Mouse (Mus musculus) mature B cell (primary cell): ENCODE results near the gene Cdh5.

ENCODE experiments used
- in situ Hi-C: fragments of 300-500 bp; cut with MboI; formaldehyde crosslinking; loops from 2 replicates; pipeline ENCODE4 v1.14.3; 2019

Gene Cdh5

GRCm38 (mm10) chr8:104134521-104134920, 33.1 kb downstream of the Cdh5 start:
- in situ Hi-C loops = no loop called here

- in situ Hi-C loops = no loop called here
These were observed 34.9 kb downstream of the Cdh5 start for GRCm38 (mm10) chr8:104136277-104136676.

DNA sequence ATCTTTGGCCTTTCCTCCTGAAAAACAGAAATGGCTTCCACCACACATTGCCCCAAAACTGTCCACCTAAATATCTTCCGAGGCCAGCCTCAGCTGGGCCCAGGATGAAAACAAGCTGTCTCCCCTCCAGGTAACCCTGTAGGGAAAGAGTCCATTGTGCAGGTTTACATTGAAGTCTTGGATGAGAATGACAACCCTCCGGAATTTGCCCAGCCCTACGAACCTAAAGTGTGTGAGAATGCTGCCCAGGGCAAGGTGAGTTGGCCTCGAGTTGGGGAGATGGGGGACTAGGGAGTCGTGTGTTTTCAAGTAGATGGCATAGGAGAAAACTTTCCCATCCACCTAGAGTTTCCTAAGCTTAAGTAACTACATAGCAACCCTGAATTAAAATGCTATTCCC, 36.2 kb downstream of the Cdh5 start:
- in situ Hi-C loops = no loop called here

DNA sequence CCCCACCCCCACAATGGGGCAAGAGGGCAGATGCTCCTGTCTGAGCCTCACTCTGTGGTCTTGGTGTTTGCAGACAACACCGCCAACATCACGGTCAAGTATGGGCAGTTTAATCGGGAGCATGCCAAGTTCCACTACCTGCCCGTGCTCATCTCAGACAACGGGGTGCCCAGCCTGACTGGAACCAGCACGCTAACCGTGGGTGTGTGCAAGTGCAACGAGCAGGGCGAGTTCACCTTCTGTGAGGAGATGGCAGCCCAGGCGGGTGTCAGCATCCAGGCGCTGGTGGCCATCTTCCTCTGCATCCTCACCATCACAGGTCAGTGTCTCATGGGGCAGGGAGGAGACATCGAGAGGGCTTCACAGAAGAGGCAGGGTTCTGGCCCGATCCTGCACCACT, 39.2 kb downstream of the Cdh5 start:
- in situ Hi-C loops = no loop called here

- in situ Hi-C loops = no loop called here
These were observed 41.0 kb downstream of the Cdh5 start for GRCm38 (mm10) chr8:104142415-104142814.

- in situ Hi-C loops = no loop called here
These were observed 42.0 kb downstream of the Cdh5 start for GRCm38 (mm10) chr8:104143379-104143778.

- in situ Hi-C loops = no loop called here
These were observed 43.2 kb downstream of the Cdh5 start for GRCm38 (mm10) chr8:104144434-104145216.

DNA sequence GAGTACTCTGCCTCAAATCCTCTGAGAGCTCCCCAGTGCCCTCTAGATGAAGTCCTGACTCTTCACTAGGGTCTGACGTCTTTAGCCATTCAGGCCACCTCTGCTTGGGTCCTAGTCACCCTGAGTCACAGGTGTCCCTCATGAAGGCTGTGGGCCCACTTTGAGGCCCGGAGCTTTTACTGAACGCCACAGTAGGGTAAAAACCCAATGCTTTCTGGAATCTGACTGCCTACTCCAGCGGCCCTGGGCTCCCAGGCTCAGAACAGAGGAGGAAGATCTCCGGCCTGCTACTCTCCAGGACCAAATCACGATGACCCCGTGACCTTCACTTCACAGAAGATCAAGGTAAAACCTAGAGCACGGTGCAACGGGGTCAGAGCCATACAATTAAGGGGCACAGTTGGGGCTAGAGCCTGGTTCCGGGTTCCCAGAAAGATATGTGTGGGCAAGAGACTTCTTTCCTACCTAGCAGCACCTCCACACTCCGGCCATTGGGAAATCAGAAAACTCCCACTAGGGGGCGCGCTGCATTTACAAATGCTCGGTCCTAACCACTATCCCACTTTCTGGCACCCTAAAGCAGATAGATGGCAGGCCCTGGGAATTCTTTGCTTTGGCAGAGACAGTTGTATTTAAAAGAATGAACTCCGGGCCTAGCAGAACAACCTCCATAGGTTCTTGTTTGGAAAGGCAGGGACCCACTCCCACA, 44.7 kb downstream of the Cdh5 start:
- in situ Hi-C loops = no loop called here

DNA sequence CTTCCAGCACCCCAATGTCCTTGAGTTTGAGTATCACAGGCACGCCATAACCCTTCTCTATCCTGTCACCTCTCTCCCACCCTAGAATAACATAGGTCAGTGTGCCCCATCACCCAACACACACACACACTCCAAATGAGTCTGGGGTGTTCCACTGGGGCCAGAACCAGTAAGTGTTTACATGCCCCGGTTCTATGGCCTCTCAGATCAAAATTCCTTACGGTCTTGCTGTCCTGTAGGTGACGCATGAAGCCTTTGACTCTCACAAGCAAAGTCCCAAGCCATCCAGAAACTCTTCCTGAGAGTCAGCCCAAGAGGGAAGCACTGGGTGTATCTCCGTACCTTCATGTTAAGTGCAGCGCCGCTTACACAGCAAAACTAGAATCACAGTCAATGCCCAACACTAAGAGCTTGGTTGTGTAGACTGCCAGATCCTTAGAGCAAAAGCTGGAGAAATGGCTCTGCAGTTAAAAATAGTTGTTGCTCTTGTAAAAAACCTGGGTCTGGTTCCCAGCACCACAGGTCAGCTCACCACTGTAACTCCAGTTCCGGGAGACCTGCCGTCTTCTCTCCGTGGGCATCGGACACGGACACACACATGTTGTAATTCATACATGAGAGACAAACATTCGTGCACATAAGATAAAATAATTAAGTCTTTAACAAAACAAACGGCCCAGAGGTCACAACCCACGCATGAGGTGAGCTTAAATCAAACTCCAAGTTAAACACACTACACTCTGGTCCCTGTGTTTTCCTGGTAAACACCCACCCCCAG, 45.5 kb downstream of the Cdh5 start:
- in situ Hi-C loops = no loop called here

GRCm38 (mm10) chr8:104147947-104148346, 46.5 kb downstream of the Cdh5 start:
- in situ Hi-C loops = no loop called here

DNA sequence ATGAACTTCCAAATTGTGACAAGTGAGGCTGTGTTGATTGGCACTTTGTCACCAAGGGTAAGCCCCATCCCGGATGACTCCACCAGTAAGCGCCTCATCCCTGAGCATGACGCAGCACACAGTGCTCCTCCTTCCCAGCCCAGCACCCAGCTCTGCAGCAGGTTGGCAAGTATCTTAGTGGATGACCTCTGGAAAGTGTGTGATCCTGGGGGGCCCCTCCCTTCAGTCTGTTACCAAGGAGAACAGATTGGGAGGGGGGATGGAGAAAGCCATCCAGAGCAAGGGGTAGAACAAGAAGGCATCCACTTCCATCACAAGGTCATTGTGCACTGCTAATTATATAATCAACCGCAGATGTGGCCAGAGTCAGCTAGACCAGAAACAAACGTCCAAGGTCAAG, 59.3 kb downstream of the Cdh5 start:
- in situ Hi-C loops = no loop called here

- in situ Hi-C loops = no loop called here
These were observed 68.0 kb downstream of the Cdh5 start for GRCm38 (mm10) chr8:104169461-104169860.

DNA sequence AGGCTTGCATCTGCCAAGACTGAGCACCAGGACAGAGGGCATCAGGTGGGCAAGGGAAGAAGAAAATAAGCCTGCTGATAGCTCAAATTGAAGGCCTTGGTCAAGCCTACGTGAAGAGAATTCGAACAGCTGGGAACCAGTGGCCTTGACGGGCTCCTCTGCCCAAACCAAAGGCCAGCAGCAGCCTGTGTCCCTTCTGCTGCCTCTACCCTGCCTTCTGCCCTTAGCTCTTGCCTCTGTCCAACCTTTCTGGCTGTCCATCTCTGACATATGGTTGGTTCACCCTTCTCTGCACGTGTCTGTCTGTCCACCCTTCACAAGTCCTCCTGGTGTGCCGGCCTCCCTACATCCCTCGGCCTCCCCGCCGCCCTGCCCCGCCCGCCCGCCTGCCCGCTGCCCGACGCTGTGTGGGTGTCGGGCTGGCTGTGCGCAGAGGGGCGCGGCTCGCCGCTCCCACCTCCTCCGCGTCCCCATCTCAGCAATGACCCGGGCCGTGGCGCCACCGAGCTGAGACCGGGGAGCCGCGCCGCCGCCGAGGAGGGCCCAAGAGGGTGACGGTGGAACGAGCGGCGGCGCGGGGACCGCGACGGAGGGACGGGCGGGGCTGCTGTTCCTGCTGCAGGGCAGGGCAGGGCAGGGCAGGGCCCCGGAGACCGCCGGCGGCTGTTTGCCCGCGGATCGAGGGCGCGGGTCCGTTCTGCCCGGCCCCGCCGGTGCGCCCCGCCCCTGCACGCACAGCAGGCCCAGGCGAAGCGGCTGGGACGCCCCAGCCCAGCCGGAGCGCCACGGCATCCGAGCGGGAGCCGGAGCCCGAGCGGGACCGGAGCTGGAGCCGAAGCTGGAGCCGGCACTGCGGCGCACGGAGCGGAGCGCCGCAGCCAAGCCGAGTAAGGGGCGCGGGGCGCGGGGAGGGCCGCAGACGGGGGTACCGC, 69.0 kb downstream of the Cdh5 start, which contains the start of gene Bean1:
Bean1 (plus strand) TSS at position 325 of the 932 bp plus-strand sequence.
- in situ Hi-C loops = no loop called here

DNA sequence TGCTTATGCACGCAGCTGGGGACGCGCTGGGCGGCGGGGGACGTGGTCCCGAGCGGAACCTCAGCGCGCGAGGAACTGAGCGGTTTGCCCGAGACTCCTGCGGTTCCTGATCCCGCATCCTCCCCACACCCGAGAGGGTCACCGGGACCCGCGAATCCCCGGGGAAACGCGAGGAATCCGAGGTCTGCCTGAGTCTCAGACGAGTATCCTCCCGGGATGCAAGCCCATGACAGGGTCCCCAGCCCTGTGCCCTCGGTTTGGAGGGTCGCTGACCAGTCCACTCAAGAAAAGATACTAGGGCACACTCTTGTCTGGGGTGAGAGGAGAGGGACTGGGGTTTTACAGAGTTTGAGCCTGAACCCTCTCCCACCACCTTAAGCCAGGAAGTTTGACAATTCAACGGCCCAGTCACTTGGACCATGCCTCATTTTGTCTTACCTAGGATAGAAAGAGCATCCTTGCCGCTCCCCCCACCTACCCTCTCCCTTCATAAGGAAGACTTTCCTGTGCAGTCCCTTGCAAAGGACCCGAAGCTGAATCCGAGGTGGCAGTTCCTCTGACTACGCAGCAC, 69.7 kb downstream of the Cdh5 start:
- in situ Hi-C loops = no loop called here

GRCm38 (mm10) chr8:104172420-104172819, 71.0 kb downstream of the Cdh5 start:
- in situ Hi-C loops = no loop called here

DNA sequence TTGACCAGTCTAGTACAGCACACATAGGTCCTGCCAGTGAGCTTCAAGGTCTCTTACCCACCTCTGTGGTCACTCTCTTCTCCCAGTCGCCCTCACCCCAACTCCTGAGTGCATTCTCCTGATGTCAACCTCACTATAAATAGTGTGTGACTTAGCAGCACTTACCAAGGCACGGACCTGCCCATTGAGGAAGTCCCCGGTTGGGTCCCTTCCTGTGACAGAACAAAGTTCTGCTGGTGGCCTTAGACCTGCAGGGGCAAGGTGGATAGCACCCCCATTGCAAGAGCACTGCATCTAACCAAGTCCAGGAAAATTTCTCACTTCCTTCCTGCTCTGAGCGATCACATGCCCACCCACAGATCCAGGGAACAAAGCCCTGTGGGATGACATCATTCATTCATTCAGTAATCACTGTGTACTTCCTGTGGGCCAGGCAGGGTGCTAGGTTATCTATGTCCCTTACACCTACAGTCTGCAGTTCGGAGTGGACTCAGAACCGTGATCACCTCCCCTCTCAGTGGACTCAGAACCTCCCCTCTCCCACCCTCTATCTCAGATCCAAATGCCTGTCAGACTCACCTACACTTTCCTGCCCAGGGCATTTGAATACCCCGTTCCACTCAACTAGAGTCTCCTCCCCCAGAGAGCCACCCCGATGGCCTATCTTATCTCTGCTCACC, 74.6 kb downstream of the Cdh5 start:
- in situ Hi-C loops = no loop called here

GRCm38 (mm10) chr8:104177054-104177453, 75.6 kb downstream of the Cdh5 start:
- in situ Hi-C loops = no loop called here

- in situ Hi-C loops = no loop called here
These were observed 83.5 kb downstream of the Cdh5 start for GRCm38 (mm10) chr8:104184905-104185304.

- in situ Hi-C loops = no loop called here
These were observed 85.4 kb downstream of the Cdh5 start for GRCm38 (mm10) chr8:104186827-104187226.

DNA sequence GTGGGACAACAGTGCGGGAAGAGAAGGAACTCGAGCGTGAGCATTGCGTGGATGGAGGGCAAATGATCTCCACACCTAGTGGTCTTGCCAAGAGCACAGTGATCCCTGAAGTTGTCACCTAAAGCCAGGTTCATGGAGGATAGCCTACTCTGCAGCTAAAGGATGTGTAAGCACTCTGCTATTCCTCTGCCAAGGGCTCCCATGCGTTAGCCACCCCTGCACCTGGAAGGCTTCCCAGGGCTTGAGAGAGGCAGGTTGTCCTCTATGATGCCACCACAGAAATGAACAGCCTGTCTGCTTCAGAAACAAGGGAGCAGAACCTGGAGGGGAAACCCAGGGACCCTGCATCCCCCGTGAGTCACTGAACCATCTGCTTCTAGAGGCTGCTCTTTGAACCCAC, 86.2 kb downstream of the Cdh5 start:
- in situ Hi-C loops = no loop called here

DNA sequence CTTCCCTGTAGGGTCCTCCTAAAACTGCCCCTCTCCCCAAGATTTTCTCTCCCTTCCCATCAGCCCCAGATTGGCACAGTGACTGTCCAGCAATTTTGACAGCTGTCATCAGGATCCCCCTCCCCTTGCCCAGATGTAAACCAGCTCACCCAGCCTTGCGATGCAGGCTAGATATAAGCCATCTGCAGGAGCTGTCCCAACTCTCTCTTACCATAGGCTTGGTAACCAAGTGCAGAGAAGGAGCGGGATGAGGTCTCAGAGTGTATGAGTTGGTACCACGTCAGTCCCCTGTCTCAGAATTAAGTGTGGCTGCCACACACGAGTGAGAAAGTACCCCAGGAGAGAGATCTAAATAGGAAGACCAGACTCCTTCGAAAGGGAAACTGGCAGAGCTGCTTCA, 87.0 kb downstream of the Cdh5 start:
- in situ Hi-C loops = no loop called here
